Mouse (Mus musculus) heart, embryonic 11.5 days (tissue): ENCODE measurements at regions not wholly inside any gene's neighbourhood (a gene's known extent, or its start where the extent isn't known, plus 50 kb on each side); places are given as distances from the start of the nearest gene placed in this dataset.

Experiments used
- ATAC-seq: fragments of 200-750 bp; cut with Nextera tagmentation; replicated peaks from 2 replicates; pipeline ENCODE4 v1.8.0; 2017; ENCODE audit warnings: moderate library complexity; ENCODE audit not compliant: insufficient number of reproducible peaks, low FRiP score, low TSS enrichment
- H3K27ac ChIP-seq: fragments of 300-500 bp; sonication (generic); 2 replicates; pipeline ENCODE4 v1.5.1; 2014; ENCODE audit warnings: mild to moderate bottlenecking, low read depth, low read length
- H3K27me3 ChIP-seq: fragments of 300-500 bp; sonication (generic); 2 replicates; pipeline ENCODE4 v1.6.1; 2014; ENCODE audit warnings: mild to moderate bottlenecking, low read length, mixed read lengths; ENCODE audit not compliant: control insufficient read depth, insufficient read depth
- H3K36me3 ChIP-seq: fragments of 300-500 bp; sonication (generic); 2 replicates; pipeline ENCODE4 v1.6.1; 2014; ENCODE audit warnings: mild to moderate bottlenecking, low read length, moderate library complexity, mixed read lengths; ENCODE audit not compliant: control insufficient read depth, insufficient read depth
- H3K4me1 ChIP-seq: fragments of 300-500 bp; sonication (generic); 2 replicates; pipeline ENCODE4 v1.6.1; 2014; ENCODE audit warnings: low read length; ENCODE audit not compliant: control insufficient read depth, insufficient read depth
- H3K4me2 ChIP-seq: fragments of 300-500 bp; sonication (generic); 2 replicates; pipeline ENCODE4 v1.6.1; 2014; ENCODE audit warnings: mild to moderate bottlenecking, moderate library complexity
- H3K4me3 ChIP-seq: fragments of 300-500 bp; sonication (generic); 2 replicates; pipeline ENCODE4 v1.5.1; 2014; ENCODE audit warnings: low read depth, low read length
- H3K9ac ChIP-seq: fragments of 300-500 bp; sonication (generic); 2 replicates; pipeline ENCODE4 v1.6.1; 2014; ENCODE audit warnings: mild to moderate bottlenecking, low read depth, low read length, moderate library complexity
- H3K9me3 ChIP-seq: fragments of 300-500 bp; sonication (generic); replicated peaks from 2 replicates; pipeline ENCODE4 v1.6.1; 2016; ENCODE audit warnings: low read length; ENCODE audit not compliant: control insufficient read depth
- WGBS: fragments of 180-500 bp; shearing (Covaris S2); extraction: QIAGEN DNeasy Blood & Tissue Kit; methylation state at CpG from one replicate; pipeline ENCODE4 v1.1.7; 2014; ENCODE audit not compliant: insufficient replicate concordance; 5-methylcytosine and 5-hydroxymethylcytosine counted together

GRCm38 (mm10) chr16:55720430-55720829 is 118.3 kb downstream of the Nfkbiz start:
- Histone ChIP-seq H3K36me3 (no peaks in the 10 kb centered on the region), H3K9me3 (no peaks in the 10 kb centered on the region), H3K4me3 (no peak overlapping the region), H3K27me3 (no peaks in the 10 kb centered on the region), H3K4me2 (no peak overlapping the region), H3K9ac (no peak overlapping the region), H3K4me1 (no peaks in the 10 kb centered on the region), H3K27ac (no peak overlapping the region)
- 26% methylated on average over 3 of the region's 3 CpGs for WGBS
- no peak for ATAC-seq

GRCm38 (mm10) chr16:55710017-55710416 is 128.7 kb downstream of the Nfkbiz start:
- H3K4me3 ChIP-seq: no peak overlapping the region
- WGBS: 61% methylated on average over 3 of the region's 3 CpGs
- no peaks in the 10 kb centered on the region for H3K36me3 ChIP-seq
- no peak overlapping the region for H3K9ac ChIP-seq
- ATAC-seq: no peak
- no peak overlapping the region for H3K27ac ChIP-seq
- H3K27me3 ChIP-seq: no peaks in the 10 kb centered on the region
- no peak overlapping the region for H3K4me2 ChIP-seq
- no peaks in the 10 kb centered on the region for H3K4me1 ChIP-seq
- H3K9me3 ChIP-seq: no peaks in the 10 kb centered on the region

DNA sequence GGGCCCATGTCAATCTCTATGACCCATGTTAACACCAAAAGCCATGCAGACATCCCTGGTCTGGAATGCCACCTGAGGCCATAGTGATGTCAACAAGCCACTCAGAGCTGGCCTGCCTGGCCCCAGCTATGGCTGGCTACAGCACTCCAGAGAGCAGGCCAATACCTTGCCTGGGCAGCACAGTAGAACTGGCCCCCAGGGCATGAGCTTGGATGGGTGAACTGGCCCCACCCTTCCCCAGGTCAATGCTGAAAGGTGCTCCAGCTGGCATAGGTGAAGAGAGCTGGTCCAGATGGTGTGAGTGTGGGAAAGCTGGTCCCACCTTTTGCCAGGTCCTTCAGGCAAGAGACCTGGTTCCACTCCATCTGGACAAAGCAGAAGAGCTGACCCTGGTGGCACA is 132.2 kb downstream of the Nfkbiz start:
- no peak overlapping the region for H3K4me3 ChIP-seq
- ATAC-seq: no peak
- no peaks in the 10 kb centered on the region for H3K9me3 ChIP-seq
- no peak overlapping the region for H3K9ac ChIP-seq
- no peaks in the 10 kb centered on the region for H3K4me1 ChIP-seq
- H3K36me3 ChIP-seq: no peaks in the 10 kb centered on the region
- H3K27me3 ChIP-seq: no peaks in the 10 kb centered on the region
- H3K4me2 ChIP-seq: no peak overlapping the region
- no peak overlapping the region for H3K27ac ChIP-seq

DNA sequence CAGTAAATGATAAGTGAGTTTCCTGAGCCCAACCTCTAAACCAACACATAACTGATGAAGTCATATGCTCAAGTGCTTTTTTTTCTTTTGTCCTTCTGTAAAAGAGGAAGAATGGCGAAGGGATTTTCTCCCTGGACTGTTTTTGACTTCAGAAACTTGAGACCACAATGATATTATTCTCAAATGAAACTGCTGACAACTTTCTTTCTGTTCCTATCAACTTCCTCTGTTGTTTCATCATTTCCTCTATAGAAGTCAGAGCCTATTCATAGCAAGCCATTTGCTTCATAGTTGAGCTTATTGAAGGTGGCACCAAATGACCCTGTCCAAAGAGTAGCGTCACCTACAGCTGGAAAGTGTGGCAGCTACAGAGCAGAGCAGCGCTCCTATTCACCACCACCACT is 140.2 kb downstream of the Nfkbiz start:
- no peak overlapping the region for H3K9ac ChIP-seq
- no peaks in the 10 kb centered on the region for H3K4me1 ChIP-seq
- H3K27me3 ChIP-seq: no peaks in the 10 kb centered on the region
- H3K9me3 ChIP-seq: no peaks in the 10 kb centered on the region
- no peaks in the 10 kb centered on the region for H3K36me3 ChIP-seq
- ATAC-seq: no peak
- 64% methylated on average over 3 of the region's 3 CpGs for WGBS
- no peak overlapping the region for H3K4me2 ChIP-seq
- H3K27ac ChIP-seq: no peak overlapping the region
- H3K4me3 ChIP-seq: no peak overlapping the region

DNA sequence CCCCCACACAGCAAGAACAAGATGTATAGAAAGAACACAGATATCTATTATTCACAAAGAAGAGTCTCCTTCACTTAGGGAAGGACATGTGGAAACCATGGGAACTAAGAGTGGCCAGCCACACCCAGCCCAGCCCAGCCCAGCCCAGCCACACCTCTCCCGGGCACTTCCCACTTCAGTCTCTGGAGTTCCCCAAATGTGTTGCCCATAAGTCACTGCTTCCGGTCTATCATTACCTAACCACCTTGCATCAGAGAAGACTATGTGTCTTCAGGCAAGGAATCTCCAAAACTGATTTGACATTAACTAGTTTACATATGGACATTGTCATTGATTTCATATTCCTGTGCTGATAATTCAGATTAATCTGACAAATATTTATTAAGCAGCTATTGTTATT is 147.6 kb downstream of the Nfkbiz start:
- H3K36me3 ChIP-seq: no peaks in the 10 kb centered on the region
- no peak overlapping the region for H3K4me3 ChIP-seq
- no peak overlapping the region for H3K27ac ChIP-seq
- no peak for ATAC-seq
- no peak overlapping the region for H3K9ac ChIP-seq
- H3K9me3 ChIP-seq: no peaks in the 10 kb centered on the region
- H3K4me2 ChIP-seq: no peak overlapping the region
- no peaks in the 10 kb centered on the region for H3K27me3 ChIP-seq
- WGBS: 78% methylated on average over 2 of the region's 2 CpGs
- H3K4me1 ChIP-seq: no peaks in the 10 kb centered on the region

DNA sequence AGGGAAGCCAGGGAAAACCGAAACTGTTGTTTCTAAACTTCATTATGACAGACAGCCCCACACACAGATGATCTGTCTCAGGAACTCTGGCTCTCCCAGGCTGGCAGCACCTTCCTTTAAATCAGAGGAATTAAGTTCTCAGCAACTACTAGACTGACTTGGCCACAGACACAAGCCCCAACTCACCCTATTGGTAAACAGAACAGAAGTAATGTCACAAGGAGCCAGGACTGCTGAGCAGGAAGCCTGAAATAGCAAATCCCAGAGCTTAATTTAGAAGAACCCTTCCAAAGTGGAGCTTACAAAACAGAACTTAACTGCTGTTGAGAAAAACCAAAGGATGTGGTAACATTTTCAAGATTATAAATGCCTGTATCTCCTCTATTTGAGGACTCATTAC is 174.8 kb downstream of the Nfkbiz start:
- Histone ChIP-seq H3K27ac (no peak overlapping the region), H3K27me3 (no peaks in the 10 kb centered on the region), H3K4me1 (no peaks in the 10 kb centered on the region), H3K9me3 (no peaks in the 10 kb centered on the region), H3K4me3 (no peak overlapping the region), H3K4me2 (no peak overlapping the region), H3K36me3 (no peaks in the 10 kb centered on the region), H3K9ac (no peak overlapping the region)
- WGBS: 93% methylated on average over 1 of the region's 1 CpGs
- ATAC-seq: no peak

- Histone ChIP-seq H3K4me3 (no peak overlapping the region), H3K27ac (no peak overlapping the region), H3K27me3 (no peaks in the 10 kb centered on the region), H3K4me2 (no peak overlapping the region), H3K9me3 (no peaks in the 10 kb centered on the region), H3K9ac (no peak overlapping the region), H3K4me1 (no peaks in the 10 kb centered on the region), H3K36me3 (no peaks in the 10 kb centered on the region)
- ATAC-seq: no peak
- whole genome bisulfite sequencing: 55% methylated on average over 3 of the region's 3 CpGs
Measured at GRCm38 (mm10) chr16:55636667-55637450, 201.8 kb downstream of the Nfkbiz start.

GRCm38 (mm10) chr16:55636224-55636623 is 202.5 kb downstream of the Nfkbiz start:
- no peaks in the 10 kb centered on the region for H3K4me1 ChIP-seq
- H3K4me2 ChIP-seq: no peak overlapping the region
- H3K36me3 ChIP-seq: no peaks in the 10 kb centered on the region
- H3K4me3 ChIP-seq: no peak overlapping the region
- no peaks in the 10 kb centered on the region for H3K27me3 ChIP-seq
- no peak overlapping the region for H3K27ac ChIP-seq
- H3K9ac ChIP-seq: no peak overlapping the region
- WGBS: 83% methylated on average over 4 of the region's 4 CpGs
- no peak for ATAC-seq
- no peaks in the 10 kb centered on the region for H3K9me3 ChIP-seq

GRCm38 (mm10) chr16:55634691-55635090 is 204.0 kb downstream of the Nfkbiz start:
- WGBS: 71% methylated on average over 1 of the region's 1 CpGs
- no peak for ATAC-seq
- H3K4me2 ChIP-seq: no peak overlapping the region
- no peaks in the 10 kb centered on the region for H3K9me3 ChIP-seq
- no peaks in the 10 kb centered on the region for H3K27me3 ChIP-seq
- no peak overlapping the region for H3K27ac ChIP-seq
- no peaks in the 10 kb centered on the region for H3K4me1 ChIP-seq
- no peak overlapping the region for H3K4me3 ChIP-seq
- no peak overlapping the region for H3K9ac ChIP-seq
- no peaks in the 10 kb centered on the region for H3K36me3 ChIP-seq
